Comparison of ENCODE assay signal across 18 mouse cellular contexts in the genomic region with DNA sequence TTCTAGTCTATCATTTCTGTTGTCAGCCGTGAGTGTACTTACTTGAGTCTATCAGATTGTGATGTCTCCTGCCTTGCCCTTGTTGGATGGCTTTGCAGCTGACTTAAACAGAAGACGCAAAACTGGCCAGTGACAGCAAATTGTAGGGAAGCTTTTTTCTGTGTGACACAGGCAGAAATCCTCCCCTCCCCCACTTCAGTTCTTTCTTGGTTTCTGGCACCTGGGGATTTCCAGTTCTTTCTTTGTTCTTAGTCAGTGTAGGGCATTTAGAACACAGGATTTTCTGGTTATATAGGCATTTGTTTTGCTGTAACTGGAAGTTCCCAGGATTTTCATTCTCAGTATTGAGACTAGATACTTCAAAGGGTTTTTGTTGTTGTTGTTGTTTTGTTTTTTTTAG. TPM values are rescaled to one million over a fixed set of nuclear protein-coding genes. Genes with fewer than 3 reads are reported as not detected.
DNase-seq lines count a peak whose midpoint lies in the region; ATAC-seq and TF ChIP-seq lines count a peak whose summit lies in the region.
"Had no signal": no experiment of that assay in that cellular context is flagged by ENCODE, and none has a peak within 500 bp of the region (broad histone marks: within the 10 kb centered on the region; RNA-seq: fewer than 3 reads in every experiment).

No protein-coding gene starts in this region.

- peaks cover 5 to 63% of the 10 kb centered on the region in 2 experiments; a peak in 3 of 4 replicates for H3K4me1 ChIP-seq in CH12.LX (ENCODE audit: control insufficient read depth in 1 of 2, insufficient read depth in 2 of 2)

- no peaks in the 10 kb centered on the region for H3K27me3 ChIP-seq in CH12.LX (replicated peaks)
- H3K27me3 ChIP-seq: embryonic facial prominence, embryonic 13.5 days; liver, embryonic 13.5 days; Patski had no signal

- peak overlapping the region; percentile 37 for H3K9ac ChIP-seq in CH12.LX (ENCODE audit: insufficient read depth, low read depth)
- H3K9ac ChIP-seq: embryonic facial prominence, embryonic 13.5 days; liver, embryonic 13.5 days had no signal

- TF ChIP-seq CTCF in gastrocnemius, adult 2 months (IDR thresholded peaks at IDR 0.05), result no peak
- TF ChIP-seq CTCF in CH12.LX (conservative IDR thresholded peaks at IDR 0.05 in 1 of 2, IDR thresholded peaks at IDR 0.05 in 1 of 2; ENCODE audit: low read depth in 2 of 2, low read length in 2 of 2), result no peak

- TF ChIP-seq EP300 in CH12.LX (IDR thresholded peaks at IDR 0.05; ENCODE audit: low read length), result peak; percentile 83

- TF ChIP-seq POLR2A in CH12.LX (IDR thresholded peaks at IDR 0.05; ENCODE audit: low read depth, low read length), result no peak

- TF ChIP-seq RAD21 in CH12.LX (IDR thresholded peaks at IDR 0.05; ENCODE audit: low read depth, low read length), result no peak

- peak overlapping the region; percentile 46 for H3K4me3 ChIP-seq in gastrocnemius, adult 2 months
- peak overlapping the region in 1 of 3 experiments; percentile 35 for H3K4me3 ChIP-seq in CH12.LX (replicated peaks in 1 of 3; ENCODE audit: low read depth in 2 of 3, low read length in 2 of 3, poor library complexity in 1 of 3)
- H3K4me3 ChIP-seq: embryonic facial prominence, embryonic 13.5 days; liver, embryonic 13.5 days; megakaryocyte, embryonic 14.5 days had no signal

- ATAC-seq in inflammation-experienced regulatory T-cells, adult 6 months, result peak; percentile 34
- ATAC-seq: lung, postnatal 0 days; Patski had no signal

- dilution Hi-C loops in CH12.LX (cut with MboI; ENCODE audit: extremely low pct_ligation_motif_present, extremely low pct_unique_long_range_greater_than_20kb, low sequenced_read_pairs), result no loop called here

- intact Hi-C loops in gastrocnemius, adult 2 months (cut with DNase I), result no loop called here

- H3K27ac ChIP-seq in gastrocnemius, adult 2 months, result peak overlapping the region; percentile 80
- no peak overlapping the region for H3K27ac ChIP-seq in CH12.LX (ENCODE audit: insufficient read depth, low read depth)
- H3K27ac ChIP-seq: embryonic facial prominence, embryonic 13.5 days; liver, embryonic 13.5 days had no signal

- no peaks in the 10 kb centered on the region for H3K79me2 ChIP-seq in CH12.LX (replicated peaks; ENCODE audit: control insufficient read depth, extremely low read depth, insufficient read depth, poor library complexity, severe bottlenecking)

- DNase-seq in gastrocnemius, adult 2 months, result no peak
- DNase-seq in gastrocnemius, adult 18-20 months (ENCODE audit: low spot score), result no peak
- DNase-seq in A20 (ENCODE audit: low read depth, low spot score), result peak; percentile 80
- DNase-seq in CH12.LX (ENCODE audit: extremely low read depth), result peak; percentile 81
- DNase-seq in cerebellum, postnatal 36 days, result no peak
- DNase-seq in cerebellum, adult 11 months, result no peak
- DNase-seq in c-Kit-positive CD71-positive TER-119-positive erythroid progenitor cells, embryonic 14.5 days (ENCODE audit: low spot score), result no peak
- DNase-seq: cerebellum, adult 8-10 months; gastrocnemius, postnatal 10 days; liver, embryonic 13.5 days; right cerebral cortex, adult 18-20 months; spleen, adult 18-20 months had no signal

- in situ Hi-C loops in CH12.LX (cut with MboI; ENCODE audit: low pct_ligation_motif_present, low pct_unique_long_range_greater_than_20kb, low sequenced_read_pairs), result no loop called here

- H3K4me2 ChIP-seq in CH12.LX (ENCODE audit: insufficient read depth, low read depth, poor library complexity, severe bottlenecking), result peak overlapping the region; percentile 90
- H3K4me2 ChIP-seq: embryonic facial prominence, embryonic 13.5 days; liver, embryonic 13.5 days had no signal

- H3K36me3 ChIP-seq in CH12.LX (replicated peaks in 1 of 2; ENCODE audit: control insufficient read depth in 1 of 2, insufficient read depth in 1 of 2, low read length in 1 of 2), result peaks cover 0 to 2% of the 10 kb centered on the region in 2 experiments
- H3K36me3 ChIP-seq: liver, embryonic 13.5 days had no signal

- no peaks in the 10 kb centered on the region for H3K9me3 ChIP-seq in CH12.LX (replicated peaks; ENCODE audit: low read length)
- H3K9me3 ChIP-seq: embryonic facial prominence, embryonic 13.5 days; liver, embryonic 13.5 days had no signal

TF ChIP-seq in CH12.LX, 34 proteins besides CTCF, POLR2A, EP300 and RAD21:
- TF ChIP-seq BHLHE40 (IDR thresholded peaks at IDR 0.05; ENCODE audit: low read depth, low read length) (peak; percentile 38; the same call in 1 of the 2 replicates), IRF4 (IDR thresholded peaks at IDR 0.05; ENCODE audit: low read depth, low read length) (peak; percentile 76), CHD2 (IDR thresholded peaks at IDR 0.05; ENCODE audit: low read length) (peak; percentile 89), MAX (IDR thresholded peaks at IDR 0.05; ENCODE audit: low read length) (no peak), TCF12 (IDR thresholded peaks at IDR 0.05; ENCODE audit: low read depth, low read length) (0 out of 2 replicates have a peak, but pooled peaks have one; percentile 20), MEF2A (IDR thresholded peaks at IDR 0.05; ENCODE audit: borderline replicate concordance, low read depth, low read length) (peak; percentile 76; the same call in 1 of the 2 replicates), TBP (conservative IDR thresholded peaks at IDR 0.05; ENCODE audit: low read depth, low read length) (no peak), MAFK (IDR thresholded peaks at IDR 0.05; ENCODE audit: insufficient replicate concordance, low read length) (no peak)

RNA-seq across cellular contexts. Expression of a gene that starts 34.5 kb away (rescaled TPM):
- 10 to 100 TPM; 58.6 to 69.8 TPM for total RNA-seq in gastrocnemius, adult 2 months (2021)
- total RNA-seq in gastrocnemius, adult 18-20 months (2021), result 10 to 100 TPM; 59.5 to 67.8 TPM
- total RNA-seq in CH12.LX (2012; rRNA removed) (9.3 and 10.7 TPM in 2 replicates), CH12.LX (2014; rRNA removed) (9.5 and 11.6 TPM in 2 replicates)
- polyA plus RNA-seq in CH12.LX (2012; ENCODE audit: insufficient read length, low read depth), result 21.2 and 25.3 TPM in 2 replicates
- polyA plus RNA-seq in inflammation-experienced regulatory T-cells, adult 6 months (2017; shearing (Covaris generic)), result 10 to 100 TPM; 12.4 to 58.2 (median 50.7) TPM

RNA-seq across cellular contexts. Expression of a gene that starts 48.5 kb away (rescaled TPM):
- 1 to 10 TPM; 7.9 to 8.2 TPM for total RNA-seq in gastrocnemius, adult 2 months (2021)
- total RNA-seq in gastrocnemius, adult 18-20 months (2021), result 1 to 10 TPM; 7.5 to 8.3 TPM
- total RNA-seq in CH12.LX (2012; rRNA removed) (5.6 and 6.2 TPM in 2 replicates), CH12.LX (2014; rRNA removed) (6.8 and 8.1 TPM in 2 replicates)
- polyA plus RNA-seq in CH12.LX (2012; ENCODE audit: insufficient read length, low read depth), result 15.6 TPM in 2 replicates
- polyA plus RNA-seq in inflammation-experienced regulatory T-cells, adult 6 months (2017; shearing (Covaris generic)), result 1 to 10 TPM; 2.9 to 4.9 (median 4.6) TPM

RNA-seq across cellular contexts. Expression of a gene that starts 59.7 kb away (rescaled TPM):
- total RNA-seq in gastrocnemius, adult 2 months (2021), result 10 to 100 TPM; 29.2 to 35.8 TPM
- 10 to 100 TPM; 30.3 to 31.4 TPM for total RNA-seq in gastrocnemius, adult 18-20 months (2021)
- total RNA-seq in CH12.LX (2012; rRNA removed), result 0.08 TPM in 1 of 2 replicates, not detected in the other
- total RNA-seq in CH12.LX (2014; rRNA removed), result not detected in 2 replicates
- not detected in 2 replicates for polyA plus RNA-seq in CH12.LX (2012; ENCODE audit: insufficient read length, low read depth)
- 1 to 10 TPM in 1 of 3 experiments, under 1 TPM in 2; 0.36 to 1.2 (median 0.95) TPM for polyA plus RNA-seq in inflammation-experienced regulatory T-cells, adult 6 months (2017; shearing (Covaris generic))
- total RNA-seq: neutrophil, adult 5-6 weeks had no signal

Comparison
In these comparisons a context has a peak if more than half of its experiments do, and no peak if none do; other contexts are left out.
1. DNase-seq: peak in A20 (single experiment) and CH12.LX (single experiment); none in gastrocnemius, adult 2 months (single experiment), gastrocnemius, adult 18-20 months (single experiment), cerebellum, postnatal 36 days (0 of 2), cerebellum, adult 11 months (single experiment) and c-Kit-positive CD71-positive TER-119-positive erythroid progenitor cells, embryonic 14.5 days (single experiment).
2. RNA of a gene that starts 34.5 kb away (total RNA-seq): 58.6 to 69.8 TPM in gastrocnemius, adult 2 months and 59.5 to 67.8 TPM in gastrocnemius, adult 18-20 months; 9.3 to 11.6 TPM in CH12.LX; every median in the first group is over 4 times any median in the second.
3. RNA of a gene that starts 59.7 kb away (total RNA-seq): 29.2 to 35.8 TPM in gastrocnemius, adult 2 months and 30.3 to 31.4 TPM in gastrocnemius, adult 18-20 months; 0.08 TPM in CH12.LX; every median in the first group is over 10 times any median in the second.